Mouse (Mus musculus) NIH3T3 (cell line): Measurements from ENCODE around the gene Cabp1.
A peak's percentile ranks its signal among the peaks of the same experiment; 100 is the strongest.

Experiments
- DNase-seq: peaks from one replicate; pipeline ENCODE4 v3.0.0-alpha.2; 2012; ENCODE audit warnings: low read depth

Gene Cabp1

DNA sequence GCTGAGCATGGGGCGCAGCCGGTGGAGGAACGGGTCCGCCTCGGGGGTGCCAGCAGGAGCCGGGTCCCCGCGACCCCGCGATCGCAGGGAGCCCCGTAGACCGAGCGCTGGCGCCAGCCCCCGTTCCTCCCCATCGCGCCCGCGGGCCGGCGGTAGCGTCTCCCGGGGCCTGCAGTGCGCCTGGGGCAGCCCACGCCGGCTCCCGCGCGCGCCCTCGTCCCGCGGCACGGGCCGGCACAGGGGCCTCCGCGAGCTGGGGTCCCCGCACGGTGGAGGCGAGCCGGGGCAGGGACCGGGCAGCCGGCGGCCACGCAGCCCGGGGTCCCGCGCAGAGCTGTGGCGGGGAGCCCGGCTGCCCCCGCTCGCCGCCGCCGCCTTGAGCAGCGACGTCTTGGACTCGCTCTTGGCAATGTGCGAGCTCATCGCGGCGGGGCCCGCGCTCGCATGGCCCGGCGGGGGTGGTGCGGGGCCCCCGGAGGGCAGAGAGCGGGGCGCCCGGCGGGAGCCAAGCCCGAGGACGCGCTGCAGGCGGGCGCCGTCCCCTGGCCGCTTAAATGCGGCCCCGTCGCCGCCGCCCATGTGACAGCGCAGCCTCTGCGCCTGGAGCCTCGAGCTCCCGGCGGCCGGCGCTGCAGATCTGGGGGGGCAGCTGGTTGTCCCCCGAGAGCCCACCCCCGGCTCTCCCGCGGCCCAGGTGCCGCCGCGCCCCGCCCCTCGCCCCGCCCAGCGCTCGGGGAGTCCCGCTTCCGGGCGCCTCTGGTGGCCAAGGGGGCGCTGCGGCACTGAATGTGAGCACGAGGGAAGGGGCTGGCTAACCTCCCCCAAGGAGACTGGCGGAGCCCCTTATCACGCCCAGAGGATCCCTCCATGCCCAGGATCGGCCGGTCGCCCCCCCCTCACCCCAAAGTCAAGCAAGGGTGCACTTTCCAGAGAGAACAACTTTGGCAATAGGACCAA, at the start of gene Cabp1:
Gene Cabp1, minus strand, starts transcription at position 713 of the 957 bp plus-strand sequence.
- no peak for DNase-seq

DNA sequence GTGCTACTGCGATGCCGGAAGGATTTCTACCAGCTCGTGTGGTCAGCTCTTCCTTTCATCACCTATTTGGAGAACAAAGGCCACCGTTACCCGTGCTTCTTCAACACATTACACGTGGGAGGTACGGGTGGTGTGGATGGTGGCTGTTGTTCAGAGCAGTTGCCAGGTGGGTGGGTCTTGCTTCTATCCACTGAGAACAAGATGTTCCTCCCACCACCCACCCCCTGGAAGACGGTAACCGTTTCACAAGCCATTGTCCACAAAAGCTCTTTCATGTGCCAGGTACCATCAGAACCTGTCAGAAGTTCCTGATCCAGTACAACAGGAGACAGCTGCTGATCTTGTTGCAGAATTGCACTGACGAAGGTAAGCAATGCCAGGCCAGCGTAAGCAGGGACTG, 46.0 kb upstream of the Cabp1 start:
- DNase-seq = no peak

DNA sequence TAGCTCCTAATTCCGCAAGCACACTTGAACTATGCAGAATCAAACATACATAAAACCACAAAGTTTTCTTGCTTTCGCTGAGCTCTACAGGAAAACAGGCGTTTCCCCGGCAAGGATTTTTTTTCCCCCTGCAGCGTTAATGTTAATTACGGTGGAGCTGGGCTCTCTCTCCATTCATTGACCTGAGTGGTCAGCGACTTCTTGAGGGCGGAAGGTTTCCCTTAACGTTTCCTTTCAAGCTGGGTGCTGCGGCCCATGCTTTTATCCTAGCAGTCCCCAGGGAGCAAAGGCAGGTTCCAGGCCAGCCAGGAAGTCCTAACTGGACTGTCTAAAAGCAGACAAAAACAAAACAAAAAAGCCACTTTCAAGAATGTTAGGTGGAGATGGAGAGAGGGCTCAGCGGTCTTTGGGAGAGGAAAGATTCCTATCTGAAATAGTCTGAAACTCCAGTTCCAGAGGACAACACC, 44.6 kb upstream of the Cabp1 start:
- DNase-seq = peak; percentile 14

DNA sequence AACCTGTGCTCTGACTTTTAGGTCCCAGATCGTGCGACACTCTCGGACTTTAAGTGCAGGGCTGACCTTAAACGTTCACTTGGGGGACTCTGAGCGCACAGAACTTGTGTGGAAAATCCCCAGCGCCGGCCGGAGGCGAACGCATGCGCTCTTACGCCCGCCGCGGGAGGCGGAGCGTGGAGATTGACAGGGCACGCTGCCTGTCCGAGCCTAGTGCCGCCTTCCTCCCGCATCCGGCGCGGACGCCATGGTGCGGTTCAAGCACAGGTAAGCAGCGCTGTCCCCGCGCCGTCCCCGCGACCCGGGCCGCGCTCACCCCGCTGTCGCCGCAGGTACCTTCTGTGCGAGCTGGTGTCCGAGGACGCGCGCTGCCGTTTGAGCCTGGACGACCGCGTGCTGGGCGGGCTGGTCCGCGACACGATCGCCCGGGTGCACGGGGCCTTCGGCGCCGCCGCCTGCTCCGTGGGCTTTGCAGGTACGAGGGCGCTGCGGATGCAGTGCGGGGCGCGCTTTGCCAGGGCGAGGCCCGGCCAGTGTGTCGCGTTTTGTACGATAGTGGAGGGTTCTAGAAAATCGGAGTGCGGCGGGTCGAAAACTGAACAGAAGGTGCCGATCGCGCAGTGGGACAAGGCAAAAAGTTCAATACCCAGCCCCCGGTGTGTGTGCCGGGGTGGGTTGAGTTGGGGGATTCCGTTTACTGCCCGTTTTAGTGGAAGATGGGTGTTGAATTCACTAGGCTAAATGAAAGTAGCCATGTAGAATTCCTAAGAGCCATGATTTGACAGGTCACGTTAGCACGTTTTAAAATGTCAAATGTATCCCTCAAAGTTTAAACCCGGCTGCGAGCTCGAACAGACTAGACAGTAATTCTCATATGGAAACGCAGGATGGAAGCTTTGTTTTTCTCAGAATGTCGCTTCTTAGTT, 43.9 kb upstream of the Cabp1 start:
- peak; percentile 95 for DNase-seq

DNA sequence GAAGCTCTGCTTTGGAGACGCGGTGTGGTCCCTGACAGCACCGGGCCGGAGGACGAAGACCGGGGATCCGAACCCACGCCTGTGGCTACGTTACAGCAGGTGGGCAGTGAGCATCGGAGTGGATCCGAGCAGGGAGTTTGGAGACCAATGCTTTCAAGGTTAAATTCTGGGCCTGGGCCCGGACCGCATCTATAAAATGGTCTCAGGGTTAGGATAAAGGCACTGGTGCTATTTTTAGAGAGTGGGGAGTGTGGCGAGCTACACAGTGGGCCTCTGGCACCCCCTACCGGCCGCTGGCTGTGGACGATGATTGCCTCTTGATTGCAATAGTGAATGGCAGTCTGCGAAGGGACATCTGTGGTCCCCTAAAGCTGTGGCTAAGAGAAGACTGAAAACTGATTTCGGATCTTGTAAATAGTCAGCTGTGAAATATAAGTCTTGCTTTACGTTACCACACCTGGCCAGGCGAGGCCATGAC, 41.6 kb upstream of the Cabp1 start, which contains the start of gene Pop5:
Gene Pop5, plus strand, starts transcription at position 51 of the 478 bp plus-strand sequence.
- peak; percentile 93 for DNase-seq

DNA sequence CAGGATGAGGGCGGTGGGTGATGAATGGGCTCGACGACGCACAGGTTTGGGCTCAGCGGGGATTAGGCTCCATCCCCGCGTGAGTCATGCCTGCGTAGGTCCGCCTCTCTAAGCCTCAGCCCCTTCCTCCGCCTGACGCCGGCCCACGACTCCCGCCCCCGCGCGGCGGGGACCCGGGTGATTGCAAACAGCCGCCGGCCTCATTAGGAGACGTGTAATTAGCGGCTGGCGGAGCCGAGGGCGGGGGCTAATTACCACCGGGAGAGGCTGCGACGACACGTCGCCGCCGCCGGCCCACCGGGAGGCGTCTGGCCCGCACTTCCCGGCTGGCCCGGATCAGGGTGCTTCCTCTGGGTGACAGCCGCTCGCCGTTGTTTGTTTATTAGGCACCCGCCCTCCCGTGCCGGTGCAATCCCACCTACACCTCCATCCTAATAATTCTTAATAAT, 41.2 kb upstream of the Cabp1 start:
- peak; percentile 78 for DNase-seq

DNA sequence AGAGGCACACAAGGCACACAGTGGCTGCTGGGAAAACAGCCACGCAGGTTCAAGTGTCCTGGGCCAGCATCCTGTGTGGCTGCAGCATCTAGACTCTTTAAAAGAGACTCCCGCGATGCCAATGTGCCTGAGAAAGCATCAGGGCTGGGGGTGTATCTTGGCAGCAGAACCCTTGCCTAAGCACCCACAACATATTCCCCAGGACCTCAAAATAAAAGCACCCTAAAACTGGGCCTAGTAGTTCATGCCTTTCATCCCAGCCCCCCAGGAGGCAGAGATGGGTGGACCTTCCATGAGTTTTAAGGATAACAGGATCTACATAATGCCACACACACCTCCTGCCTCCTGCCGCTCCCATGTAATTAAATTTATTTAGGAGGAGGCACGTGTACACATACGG, 40.3 kb upstream of the Cabp1 start:
- DNase-seq = no peak

DNA sequence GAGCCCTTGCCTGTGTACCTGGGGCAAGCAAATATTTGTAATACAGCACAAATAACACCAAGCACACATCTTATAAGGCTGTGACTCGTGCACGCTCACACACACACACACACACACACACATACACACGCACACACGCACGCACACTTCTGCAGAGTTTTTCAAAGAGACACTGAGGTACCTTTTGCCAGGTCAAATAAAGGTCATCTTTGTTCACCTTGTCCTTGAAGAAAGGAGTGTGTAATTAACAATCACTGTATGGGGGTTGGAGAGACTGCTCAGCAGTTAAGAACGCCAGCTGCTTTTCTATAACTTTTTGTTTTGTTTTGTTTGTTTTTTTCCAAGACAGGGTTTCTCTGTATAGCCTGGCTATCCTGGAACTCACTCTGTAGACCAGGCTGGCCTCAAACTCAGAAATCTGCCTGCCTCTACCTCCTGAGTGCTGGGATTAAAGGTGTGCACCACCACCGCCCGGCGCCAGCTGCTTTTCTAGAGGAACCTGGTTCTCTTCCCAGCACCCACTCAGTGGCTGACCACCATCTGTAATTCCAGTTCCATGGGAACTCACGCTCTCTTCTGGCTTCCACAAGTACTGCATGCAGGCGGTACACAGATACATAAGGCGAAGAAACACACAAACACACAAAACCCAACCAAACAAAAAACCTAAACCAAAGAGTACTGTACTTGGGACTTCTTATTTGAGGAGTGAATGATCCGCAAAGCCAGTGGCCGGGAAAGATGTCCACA, 39.0 kb upstream of the Cabp1 start:
- no peak for DNase-seq

DNA sequence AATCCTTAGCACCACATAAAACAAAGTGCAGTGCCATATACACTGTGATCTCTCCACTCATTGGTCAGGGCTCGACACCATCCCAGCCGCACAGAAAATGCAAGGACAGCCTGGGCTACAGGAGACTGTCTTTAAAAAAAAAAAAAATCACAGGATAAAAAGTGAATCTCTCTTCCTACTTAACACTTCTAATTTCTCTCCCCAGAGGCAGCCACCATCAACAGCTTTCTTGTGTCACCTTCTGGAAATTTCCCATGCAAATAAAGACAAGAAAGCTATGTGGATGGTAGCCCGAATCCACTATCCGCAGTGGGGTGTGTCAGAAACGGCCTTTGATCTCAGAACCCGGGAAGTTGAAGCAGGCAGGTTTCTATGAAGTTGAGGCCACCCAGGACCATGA, 38.3 kb upstream of the Cabp1 start:
- no peak for DNase-seq

DNA sequence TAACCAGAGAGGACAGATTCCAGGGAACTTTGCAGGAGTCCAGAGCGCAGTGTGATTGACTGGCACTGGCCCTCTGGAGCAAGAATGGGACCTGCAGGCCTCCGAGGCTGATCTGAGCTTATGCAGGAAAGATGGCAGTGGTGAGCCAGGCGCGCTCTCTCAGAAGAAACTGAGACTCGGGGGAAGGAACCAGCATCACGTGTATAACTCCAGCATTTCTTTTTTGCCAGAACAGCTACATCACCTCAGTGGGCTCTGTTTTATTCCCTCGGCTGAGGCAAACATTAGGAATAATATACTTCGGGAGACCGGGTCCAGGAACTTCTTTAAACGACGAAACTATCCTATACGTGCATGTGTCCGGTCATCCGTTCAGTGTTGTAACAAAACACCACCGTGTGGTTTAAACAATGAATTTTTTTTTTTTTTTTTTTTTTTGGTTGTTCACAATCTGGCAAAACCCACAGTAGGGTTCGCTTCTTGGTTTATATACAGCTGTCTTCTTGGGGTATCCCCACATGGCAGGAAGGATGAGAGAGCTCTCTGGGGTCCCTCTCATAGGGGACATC, 37.5 kb upstream of the Cabp1 start:
- no peak for DNase-seq

DNA sequence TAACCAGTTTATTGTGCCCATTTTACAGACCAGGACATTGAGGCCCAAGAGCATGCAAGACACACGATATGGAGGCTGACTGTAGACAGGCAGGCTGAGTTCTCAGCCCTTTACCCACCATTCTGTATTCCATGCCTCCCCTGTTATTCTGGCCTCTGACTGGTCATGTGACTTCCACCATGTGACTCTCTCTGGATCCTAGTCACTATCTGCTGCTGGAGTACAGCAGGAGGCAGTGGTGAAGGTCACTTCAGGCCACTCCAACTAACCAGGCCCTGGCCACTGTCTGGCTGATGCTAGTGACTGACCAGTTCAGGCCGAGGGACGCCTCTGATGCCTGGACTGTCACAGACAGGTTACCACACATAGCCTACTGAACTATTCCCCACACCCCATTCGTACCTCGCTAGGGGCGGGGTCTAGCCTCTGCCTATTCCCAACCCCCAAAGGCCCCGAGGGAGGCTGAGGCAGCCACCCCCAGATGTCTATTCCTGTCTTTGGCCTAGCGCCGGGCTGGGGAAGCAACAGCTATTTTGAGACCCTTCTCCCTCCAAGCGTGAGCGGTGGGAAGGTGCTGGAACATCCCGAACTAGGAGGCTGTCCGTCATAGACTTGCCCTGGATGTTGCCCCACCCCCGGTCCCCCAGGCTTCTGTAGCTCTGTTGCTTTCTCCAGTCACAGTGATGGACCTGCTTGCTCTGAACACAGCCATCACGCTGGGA, 36.8 kb upstream of the Cabp1 start:
- no peak for DNase-seq

DNA sequence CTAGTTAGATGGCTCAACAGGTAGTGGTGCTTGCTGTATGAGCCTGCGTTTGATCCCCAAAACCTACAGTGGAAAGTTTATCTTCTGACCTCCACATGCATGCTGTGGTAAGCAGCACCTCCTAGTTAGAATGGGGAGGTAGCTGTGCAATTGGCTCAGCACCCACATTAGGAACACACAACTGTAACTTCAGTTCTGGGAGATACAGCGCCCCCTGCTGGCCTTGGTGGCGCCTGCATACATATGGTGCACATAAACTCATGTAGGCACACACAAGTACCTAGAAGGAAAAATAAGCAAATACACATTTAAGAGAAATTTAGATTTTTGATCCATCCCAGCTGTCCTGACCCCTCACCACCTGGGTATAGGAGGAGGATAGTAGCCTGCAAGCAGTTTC, 28.3 kb upstream of the Cabp1 start:
- no peak for DNase-seq

DNA sequence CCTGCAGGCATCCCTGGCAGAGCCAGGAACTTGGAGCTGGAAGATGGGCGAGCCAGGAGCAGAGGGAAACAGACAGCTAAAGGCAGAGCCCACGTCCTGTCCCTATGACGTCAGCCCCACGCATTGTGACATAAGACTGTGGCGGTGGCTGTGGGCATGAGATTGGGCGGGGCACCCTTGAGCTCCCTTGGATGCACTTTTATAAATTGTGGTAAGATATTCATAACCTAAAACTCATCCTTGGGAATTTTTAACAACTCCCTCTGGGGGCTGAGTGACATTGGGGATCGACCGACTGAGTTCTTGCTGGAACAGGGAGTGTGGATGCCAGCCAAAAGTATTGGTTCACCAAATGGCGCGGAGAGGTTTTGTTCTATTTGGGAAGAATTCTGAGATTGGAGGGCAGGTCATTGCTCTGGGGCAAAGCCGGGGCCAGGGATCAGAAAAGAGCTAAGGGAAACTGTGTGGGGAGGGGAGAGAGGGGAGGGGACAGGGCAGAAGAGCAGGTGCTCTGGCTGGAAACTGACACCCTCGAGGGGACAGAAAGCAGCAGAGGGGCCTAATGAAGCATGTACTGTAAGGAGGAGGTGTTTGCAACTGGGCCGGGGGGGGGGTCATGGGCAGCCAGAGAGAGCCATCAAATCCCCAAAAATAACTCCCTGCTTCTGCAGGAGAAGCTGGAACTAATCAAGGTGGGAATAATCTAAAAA, 26.9 kb upstream of the Cabp1 start:
- DNase-seq = peak; percentile 23

DNA sequence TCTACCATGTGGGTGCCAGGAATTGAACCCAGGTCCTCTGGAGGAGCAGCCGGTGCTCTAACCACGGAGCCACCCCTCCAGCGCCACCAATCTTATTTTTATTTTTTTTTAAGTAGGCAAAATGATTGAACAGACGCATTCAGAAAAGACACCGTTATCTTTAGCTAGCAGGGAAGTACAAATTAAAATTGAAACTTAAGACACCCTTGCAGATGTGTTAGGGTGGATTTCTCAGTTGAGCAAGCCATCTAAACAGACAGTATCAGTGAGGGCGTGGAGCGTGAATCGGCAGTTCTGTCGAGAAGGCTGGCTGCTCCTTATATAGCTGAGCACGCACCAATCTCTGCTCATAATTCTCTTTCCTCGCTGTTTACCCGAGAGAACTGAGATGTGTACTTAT, 23.8 kb upstream of the Cabp1 start:
- DNase-seq = no peak

DNA sequence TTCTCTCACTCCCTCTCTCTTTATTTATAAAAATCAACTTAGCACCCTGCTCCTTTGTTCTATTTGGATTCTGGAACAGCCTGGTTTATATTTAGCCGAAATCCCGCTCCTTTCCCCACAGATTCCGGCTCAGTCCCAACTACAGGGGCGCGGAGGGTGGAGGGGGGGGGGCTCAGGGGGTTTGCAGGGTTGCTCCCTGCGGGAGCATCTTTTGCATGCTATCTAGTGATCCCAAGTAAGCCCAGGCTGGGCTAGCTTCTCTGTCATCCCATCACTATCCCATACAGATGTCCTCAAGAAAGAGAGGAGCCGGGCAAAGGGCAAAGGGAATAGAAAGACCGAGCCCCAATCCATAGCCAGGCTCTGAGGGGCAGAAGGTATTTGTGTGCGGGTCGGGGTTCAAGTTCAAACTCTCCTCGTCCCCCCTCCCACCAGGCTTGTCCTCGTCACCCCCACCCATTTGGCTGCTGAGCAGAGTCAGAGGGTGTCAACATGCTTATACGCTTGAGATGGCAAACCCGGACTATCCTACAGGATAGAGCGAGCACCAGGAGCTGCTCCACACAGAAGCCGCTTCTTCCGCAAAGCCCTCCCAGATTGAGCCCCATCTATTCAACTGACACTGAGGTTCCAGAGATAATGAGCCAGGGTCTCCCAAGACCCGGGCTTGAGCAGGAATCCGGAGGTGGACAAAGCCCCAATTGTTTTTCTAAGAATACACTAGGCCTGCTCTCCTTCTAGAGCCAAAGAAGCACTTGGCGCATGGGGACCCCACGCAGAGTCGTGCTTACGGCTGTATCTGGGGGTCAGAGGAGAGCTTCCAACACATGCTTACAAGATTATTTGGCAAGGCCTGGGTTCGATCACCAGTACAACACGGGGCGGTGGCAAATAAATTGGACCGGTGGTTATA, 21.3 kb upstream of the Cabp1 start:
- DNase-seq = no peak

DNA sequence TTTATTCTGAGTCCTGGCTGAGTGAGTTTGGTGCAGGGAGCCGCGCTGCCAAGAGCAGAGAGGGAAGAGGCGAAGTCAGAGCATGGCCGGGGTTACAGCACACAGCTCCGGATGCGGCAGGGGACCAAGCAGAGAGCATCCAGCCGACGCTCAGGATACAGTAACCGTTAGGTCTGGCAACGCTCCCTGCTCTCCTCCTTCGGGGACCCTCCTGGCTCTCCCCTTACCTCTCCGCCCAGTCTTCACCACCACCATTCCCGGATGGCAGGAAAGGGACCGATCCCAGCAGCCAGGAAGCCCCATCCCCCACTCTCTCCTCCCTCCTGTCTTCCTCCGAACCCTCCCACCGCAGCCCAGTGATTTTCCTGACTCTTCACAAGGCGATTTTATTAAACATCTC, 20.7 kb upstream of the Cabp1 start:
- DNase-seq = no peak

DNA sequence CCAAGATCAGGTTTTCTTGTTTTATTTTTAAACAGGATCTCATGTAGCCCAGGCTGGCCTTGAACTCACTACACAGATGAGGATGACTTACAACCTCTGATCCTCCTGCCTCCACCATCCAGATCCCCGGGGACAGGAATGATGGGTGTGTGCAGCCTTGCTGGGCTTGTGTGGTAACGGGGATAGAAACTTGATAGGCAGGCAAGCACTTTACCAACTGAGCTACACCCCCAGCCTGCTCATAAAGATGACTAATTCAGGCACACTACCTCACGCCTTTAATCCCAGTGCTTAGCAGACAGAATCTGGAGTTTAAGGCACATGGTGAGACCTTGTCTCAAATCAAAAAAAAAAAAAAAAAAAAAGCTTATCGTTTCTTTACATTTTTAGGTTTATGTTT, 18.7 kb upstream of the Cabp1 start:
- DNase-seq = peak; percentile 54

DNA sequence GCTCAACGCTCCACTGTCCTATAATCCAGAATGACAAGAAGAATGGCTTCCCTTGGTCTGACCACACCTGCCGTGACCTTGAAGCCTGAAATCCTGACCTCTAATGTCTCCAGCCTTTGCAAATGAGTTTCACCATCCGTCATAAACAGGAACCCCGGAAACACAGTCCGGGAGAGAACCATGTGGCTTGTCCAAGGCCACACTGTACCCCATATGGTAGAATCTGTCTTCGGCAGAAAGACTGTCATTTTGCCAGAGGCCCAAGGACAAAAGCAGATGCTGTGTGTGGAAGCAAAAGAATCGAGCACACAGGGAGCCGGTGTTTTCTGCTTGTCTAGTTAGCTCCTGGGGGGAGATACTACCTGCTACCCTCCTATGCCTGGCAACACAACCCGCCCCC, 18.3 kb upstream of the Cabp1 start:
- no peak for DNase-seq

DNA sequence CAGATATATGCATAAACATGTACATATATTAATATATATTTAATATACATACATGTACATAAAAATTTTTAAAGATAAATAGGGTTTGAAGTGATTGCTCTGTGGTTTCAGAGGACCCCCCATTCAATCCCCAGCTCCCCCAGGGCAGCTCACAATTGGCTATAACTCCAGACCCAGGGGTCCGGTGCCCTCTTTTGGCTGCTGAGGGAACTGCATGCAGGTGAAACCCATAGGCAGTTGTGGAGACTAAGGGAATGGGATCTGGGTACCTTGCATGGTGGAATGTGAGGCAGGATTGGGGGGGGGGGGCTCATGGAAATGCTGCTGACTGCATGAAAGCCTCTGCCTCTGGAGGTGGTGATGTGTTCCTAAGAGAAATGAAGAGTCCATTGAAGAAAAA, 16.2 kb upstream of the Cabp1 start:
- DNase-seq = peak; percentile 52
